Mouse (Mus musculus) left cerebral cortex, adult 18-20 months (tissue): ENCODE measurements at regions not wholly inside any gene's neighbourhood (a gene's known extent, or its start where the extent isn't known, plus 50 kb on each side); places are given as distances from the start of the nearest gene placed in this dataset.
"Not testable (repeated sequence)": the region's sequence is repeated elsewhere in the genome, so short reads cannot be mapped to it uniquely, and the experiment has no call there.

Source experiments
- DNase-seq, 2 experiments: peaks; one replicate each; pipeline ENCODE4 v3.0.0; 2021 to 2022; ENCODE audit warnings: low spot score in 2 of 2, mixed read lengths in 1 of 2

GRCm38 (mm10) chr16:86222997-86223396 lies 321.4 kb upstream of the Adamts5 start:
- no peak for DNase-seq

GRCm38 (mm10) chr16:86210547-86210946 lies 308.9 kb upstream of the Adamts5 start:
- no peak for DNase-seq

- DNase-seq, result no peak
These were observed 307.7 kb upstream of the Adamts5 start for GRCm38 (mm10) chr16:86209319-86209718.

GRCm38 (mm10) chr16:86189874-86190273 lies 288.2 kb upstream of the Adamts5 start:
- DNase-seq, result no peak

- DNase-seq, result no peak
These were observed 287.3 kb upstream of the Adamts5 start for GRCm38 (mm10) chr16:86188966-86189365.

- not testable (repeated sequence) for DNase-seq
These were observed 286.0 kb upstream of the Adamts5 start for GRCm38 (mm10) chr16:86187609-86188008.

- DNase-seq, result no peak
These were observed 257.6 kb upstream of the Adamts5 start for GRCm38 (mm10) chr16:86159021-86159815.

GRCm38 (mm10) chr16:86138171-86138570 lies 236.5 kb upstream of the Adamts5 start:
- no peak for DNase-seq

GRCm38 (mm10) chr16:86136169-86136568 lies 234.5 kb upstream of the Adamts5 start:
- no peak for DNase-seq

- DNase-seq, result no peak
These were observed 225.8 kb upstream of the Adamts5 start for GRCm38 (mm10) chr16:86127391-86127790.

GRCm38 (mm10) chr16:86124182-86124581 lies 222.6 kb upstream of the Adamts5 start:
- DNase-seq, result no peak

- DNase-seq, result no peak
These were observed 221.3 kb upstream of the Adamts5 start for GRCm38 (mm10) chr16:86122936-86123335.

- DNase-seq, result no peak
These were observed 216.3 kb upstream of the Adamts5 start for GRCm38 (mm10) chr16:86117959-86118358.

GRCm38 (mm10) chr16:86115587-86116376 lies 214.2 kb upstream of the Adamts5 start:
- DNase-seq, result no peak

- no peak for DNase-seq
These were observed 192.8 kb upstream of the Adamts5 start for GRCm38 (mm10) chr16:86094461-86094860.

GRCm38 (mm10) chr16:86090175-86090574 lies 188.5 kb upstream of the Adamts5 start:
- DNase-seq, result no peak

- no peak for DNase-seq
These were observed 185.8 kb upstream of the Adamts5 start for GRCm38 (mm10) chr16:86087421-86087820.

GRCm38 (mm10) chr16:86067628-86068364 lies 166.2 kb upstream of the Adamts5 start:
- DNase-seq, result no peak

- no peak for DNase-seq
These were observed 158.5 kb upstream of the Adamts5 start for GRCm38 (mm10) chr16:86060087-86060486.

GRCm38 (mm10) chr16:86044695-86045094 lies 143.1 kb upstream of the Adamts5 start:
- DNase-seq, result no peak

GRCm38 (mm10) chr16:86034772-86035171 lies 133.1 kb upstream of the Adamts5 start:
- DNase-seq, result no peak

GRCm38 (mm10) chr16:86027700-86028099 lies 126.1 kb upstream of the Adamts5 start:
- no peak for DNase-seq
